Mouse (Mus musculus) MEL (cell line): Measurements from ENCODE around the gene Cltc. TPM values are rescaled to one million over a fixed set of nuclear protein-coding genes. Genes with fewer than 3 reads are reported as not detected.
A peak's percentile ranks its signal among the peaks of the same experiment; 100 is the strongest.
"Not testable (repeated sequence)": the region's sequence is repeated elsewhere in the genome, so short reads cannot be mapped to it uniquely, and the experiment has no call there.

Experiments used
- DNase-seq: peaks from one replicate; pipeline ENCODE4 v3.0.0; 2011; ENCODE audit warnings: low read depth, low spot score
- H3K27ac ChIP-seq: 2 replicates; pipeline ENCODE4 v1.5.1; 2012; ENCODE audit warnings: low read depth, mild to moderate bottlenecking, control low read depth, low read length, moderate library complexity; ENCODE audit not compliant: control insufficient read depth
- H3K27me3 ChIP-seq, 2 experiments: fragments of 150-350 bp in 1 of 2; sonication (generic) in 1 of 2; 2 replicates each; pipeline ENCODE4 v1.6.1; 2012; ENCODE audit warnings: low read length in 2 of 2, mild to moderate bottlenecking in 2 of 2, improper control_type of control experiment in 1 of 2, moderate library complexity in 1 of 2; ENCODE audit not compliant: insufficient read depth in 2 of 2, control insufficient read depth in 1 of 2
- H3K36me3 ChIP-seq, 2 experiments: 2 replicates each; pipeline ENCODE4 v1.6.1; 2012 to 2014; ENCODE audit warnings: low read length in 2 of 2, improper control_type of control experiment in 1 of 2, inconsistent platforms in 1 of 2, mild to moderate bottlenecking in 1 of 2; ENCODE audit not compliant: insufficient read depth in 2 of 2, control insufficient read depth in 1 of 2
- H3K4me1 ChIP-seq, 2 experiments: fragments of 150-350 bp in 1 of 2; sonication (generic) in 1 of 2; 2 replicates each; pipeline ENCODE4 v1.6.1; 2012; ENCODE audit warnings: low read length in 2 of 2, improper control_type of control experiment in 1 of 2, mild to moderate bottlenecking in 1 of 2; ENCODE audit not compliant: insufficient read depth in 2 of 2, control insufficient read depth in 1 of 2
- H3K4me3 ChIP-seq, 2 experiments: fragments of 150-350 bp in 1 of 2; sonication (generic) in 1 of 2; 2 replicates each; pipeline ENCODE4 v1.5.1; 2012; ENCODE audit warnings: low read depth in 2 of 2, low read length in 2 of 2, mild to moderate bottlenecking in 2 of 2, moderate library complexity in 2 of 2, control low read depth in 1 of 2, improper control_type of control experiment in 1 of 2; ENCODE audit not compliant: control insufficient read depth in 1 of 2, insufficient read depth in 1 of 2
- H3K79me2 ChIP-seq: 2 replicates; pipeline ENCODE4 v1.6.1; 2012; ENCODE audit warnings: mild to moderate bottlenecking, low read length, moderate library complexity; ENCODE audit not compliant: control insufficient read depth, poor library complexity, insufficient read depth
- H3K9ac ChIP-seq: 2 replicates; pipeline ENCODE4 v1.6.1; 2012; ENCODE audit warnings: low read depth, mild to moderate bottlenecking, control low read depth, low read length, moderate library complexity; ENCODE audit not compliant: control insufficient read depth, poor library complexity, severe bottlenecking
- H3K9me3 ChIP-seq: fragments of 150-350 bp; sonication (generic); replicated peaks from 2 replicates; pipeline ENCODE4 v1.6.1; 2012; ENCODE audit warnings: mild to moderate bottlenecking, low read length, improper control_type of control experiment, moderate library complexity; ENCODE audit not compliant: insufficient read depth
- BHLHE40 ChIP-seq: IDR thresholded peaks from 2 replicates; pipeline ENCODE4 v1.6.1; 2012; ENCODE audit warnings: low read depth, mild to moderate bottlenecking, inconsistent platforms, low read length, improper control_type of control experiment, borderline replicate concordance
- CHD2 ChIP-seq: IDR thresholded peaks from 2 replicates; pipeline ENCODE4 v1.6.1; 2011; ENCODE audit warnings: low read length, improper control_type of control experiment
- ELF1 ChIP-seq: IDR thresholded peaks from 2 replicates; pipeline ENCODE4 v1.6.1; 2014; ENCODE audit warnings: low read depth, mild to moderate bottlenecking, inconsistent platforms, low read length, improper control_type of control experiment, moderate library complexity
- ETS1 ChIP-seq: IDR thresholded peaks from 2 replicates; pipeline ENCODE4 v1.6.1; 2012; ENCODE audit warnings: low read depth, mild to moderate bottlenecking, inconsistent platforms, low read length, improper control_type of control experiment, moderate library complexity
- GABPA ChIP-seq: IDR thresholded peaks from 2 replicates; pipeline ENCODE4 v1.6.1; 2012; ENCODE audit warnings: low read depth, mild to moderate bottlenecking, inconsistent platforms, low read length, improper control_type of control experiment, moderate library complexity
- GATA1 ChIP-seq: IDR thresholded peaks from 2 replicates; pipeline ENCODE4 v1.6.1; 2011; ENCODE audit warnings: low read depth, low read length, improper control_type of control experiment
- HCFC1 ChIP-seq: IDR thresholded peaks from 2 replicates; pipeline ENCODE4 v1.6.1; 2012; ENCODE audit warnings: low read depth, mild to moderate bottlenecking, inconsistent platforms, low read length, improper control_type of control experiment, moderate library complexity
- JUND ChIP-seq: IDR thresholded peaks from 2 replicates; pipeline ENCODE4 v1.6.1; 2011; ENCODE audit warnings: low read depth, mild to moderate bottlenecking, improper control_type of control experiment, low read length
- KAT2A ChIP-seq: conservative IDR thresholded peaks from 2 replicates; pipeline ENCODE4 v1.6.1; 2012; ENCODE audit warnings: low read depth, low read length, improper control_type of control experiment, inconsistent platforms
- MAFK ChIP-seq: IDR thresholded peaks from 2 replicates; pipeline ENCODE4 v1.6.1; 2011; ENCODE audit warnings: low read depth, mild to moderate bottlenecking, low read length, improper control_type of control experiment, borderline replicate concordance
- MAX ChIP-seq: IDR thresholded peaks from 2 replicates; pipeline ENCODE4 v1.6.1; 2011; ENCODE audit warnings: low read length, improper control_type of control experiment
- MAZ ChIP-seq: IDR thresholded peaks from 2 replicates; pipeline ENCODE4 v1.6.1; 2012; ENCODE audit warnings: low read depth, mild to moderate bottlenecking, inconsistent platforms, low read length, improper control_type of control experiment
- MEF2A ChIP-seq: IDR thresholded peaks from 2 replicates; pipeline ENCODE4 v1.6.1; 2014; ENCODE audit warnings: low read depth, mild to moderate bottlenecking, inconsistent platforms, low read length, improper control_type of control experiment; ENCODE audit not compliant: poor library complexity, insufficient replicate concordance, severe bottlenecking; ENCODE audit errors: extremely low read depth
- MXI1 ChIP-seq: IDR thresholded peaks from 2 replicates; pipeline ENCODE4 v1.6.1; 2011; ENCODE audit warnings: mild to moderate bottlenecking, low read depth, low read length, improper control_type of control experiment
- MYB ChIP-seq: IDR thresholded peaks from 2 replicates; pipeline ENCODE4 v1.6.1; 2011; ENCODE audit warnings: mild to moderate bottlenecking, low read depth, low read length, improper control_type of control experiment
- MYC ChIP-seq: IDR thresholded peaks from 2 replicates; pipeline ENCODE4 v1.6.1; 2011; ENCODE audit warnings: low read depth, mild to moderate bottlenecking, low read length, improper control_type of control experiment, moderate library complexity
- POLR2AphosphoS5 ChIP-seq: IDR thresholded peaks from 2 replicates; pipeline ENCODE4 v1.6.1; 2012; ENCODE audit warnings: low read depth, borderline replicate concordance, mild to moderate bottlenecking, inconsistent platforms, low read length, moderate library complexity, mixed read lengths
- RAD21 ChIP-seq: IDR thresholded peaks from 2 replicates; pipeline ENCODE4 v1.6.1; 2011; ENCODE audit warnings: mild to moderate bottlenecking, low read depth, low read length, improper control_type of control experiment
- SIN3A ChIP-seq: IDR thresholded peaks from 2 replicates; pipeline ENCODE4 v1.6.1; 2012; ENCODE audit warnings: low read length, improper control_type of control experiment, inconsistent platforms
- TCF12 ChIP-seq: IDR thresholded peaks from 2 replicates; pipeline ENCODE4 v1.6.1; 2014; ENCODE audit warnings: low read depth, mild to moderate bottlenecking, inconsistent platforms, low read length, improper control_type of control experiment, moderate library complexity
- USF1 ChIP-seq: IDR thresholded peaks from 2 replicates; pipeline ENCODE4 v1.6.1; 2014; ENCODE audit warnings: low read depth, mild to moderate bottlenecking, inconsistent platforms, low read length, improper control_type of control experiment, moderate library complexity
- USF2 ChIP-seq, 2 experiments: IDR thresholded peaks; 2 replicates each; pipeline ENCODE4 v1.6.1; 2011 to 2012; ENCODE audit warnings: improper control_type of control experiment in 2 of 2, low read length in 2 of 2, borderline replicate concordance in 1 of 2, inconsistent platforms in 1 of 2, low read depth in 1 of 2, mild to moderate bottlenecking in 1 of 2; ENCODE audit not compliant: insufficient read depth in 1 of 2
- ZKSCAN1 ChIP-seq: IDR thresholded peaks from 2 replicates; pipeline ENCODE4 v1.6.1; 2012; ENCODE audit warnings: low read depth, mild to moderate bottlenecking, inconsistent platforms, low read length, improper control_type of control experiment, moderate library complexity
- ZNF384 ChIP-seq: IDR thresholded peaks from 2 replicates; pipeline ENCODE4 v1.6.1; 2012; ENCODE audit warnings: low read depth, mild to moderate bottlenecking, inconsistent platforms, low read length, improper control_type of control experiment
- polyA plus RNA-seq, 2 experiments: library from polyadenylated mRNA; stranded (reverse) in 1 of 2; unstranded in 1 of 2; fragments of >175 nt in 1 of 2; fragments of >200 nt in 1 of 2; gene quantifications; 2 replicates each; pipeline versions ENCODE4 v1.2.1 to v1.2.4; 2012; ENCODE audit warnings: low replicate concordance in 2 of 2, low read depth in 1 of 2; ENCODE audit not compliant: insufficient read length in 2 of 2, insufficient read depth in 1 of 2, missing spikeins in 1 of 2
- total RNA-seq: library from RNA; depleted of rRNA; stranded (reverse); fragments of 300-350 nt; gene quantifications from 2 replicates; pipeline ENCODE4 v1.2.3, GENCODE M21; 2012

The Cltc gene
- total and polyA plus RNA-seq, 3 experiments, result 149 to 300 (median 205) TPM

DNA sequence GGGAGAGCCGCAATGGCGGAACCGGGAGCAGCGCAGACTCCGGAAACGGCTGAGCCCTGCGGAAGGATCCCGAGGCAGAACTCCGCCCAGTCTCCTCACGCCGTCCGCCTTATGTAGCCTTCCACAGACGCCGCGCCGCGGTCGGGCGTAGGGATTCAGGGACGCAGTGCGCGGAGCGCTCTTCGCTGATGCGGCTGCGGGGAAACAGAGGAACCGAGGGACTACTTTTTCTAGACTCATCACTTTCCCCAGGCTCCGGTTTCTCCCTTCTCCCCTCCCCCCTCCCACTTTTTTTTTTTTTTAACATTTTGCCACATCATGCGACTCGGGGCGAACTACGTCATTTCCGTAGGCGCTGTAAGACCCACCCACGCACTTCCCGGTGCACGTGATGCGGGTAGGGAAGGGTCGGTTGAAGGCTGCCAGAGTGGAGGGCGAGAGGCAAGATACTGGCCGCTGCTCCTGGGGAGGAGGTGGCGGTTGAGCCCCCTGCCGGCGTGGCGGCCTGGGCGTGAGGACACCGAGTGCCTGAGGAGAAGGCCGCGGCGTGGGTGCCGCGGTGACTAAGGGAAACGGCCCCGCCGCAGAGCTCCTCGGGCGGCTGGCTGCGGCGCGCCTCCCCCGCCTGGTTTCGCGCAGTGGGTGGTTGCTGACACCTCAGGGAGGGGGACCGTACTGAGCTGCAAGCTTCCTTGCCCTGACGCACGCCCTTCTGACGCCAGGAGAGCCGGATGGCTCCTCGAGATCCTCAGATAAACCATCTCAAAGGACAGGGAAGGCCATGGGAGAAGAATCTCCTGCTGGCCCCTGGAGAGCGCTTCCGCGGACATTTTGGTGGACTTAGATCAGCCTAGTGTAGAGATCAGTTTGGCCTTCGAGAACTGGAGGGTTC is at the start of gene Cltc (continued):
- peak; percentile 100 for TF ChIP-seq ZNF384
- TF ChIP-seq MYB, result peak; percentile 54; the same call in 1 of the 2 replicates
- peak; percentile 100 for TF ChIP-seq KAT2A
- TF ChIP-seq USF1, result peak; percentile 97
- TF ChIP-seq HCFC1, result peak; percentile 89
- TF ChIP-seq MXI1, result peak; percentile 94

DNA sequence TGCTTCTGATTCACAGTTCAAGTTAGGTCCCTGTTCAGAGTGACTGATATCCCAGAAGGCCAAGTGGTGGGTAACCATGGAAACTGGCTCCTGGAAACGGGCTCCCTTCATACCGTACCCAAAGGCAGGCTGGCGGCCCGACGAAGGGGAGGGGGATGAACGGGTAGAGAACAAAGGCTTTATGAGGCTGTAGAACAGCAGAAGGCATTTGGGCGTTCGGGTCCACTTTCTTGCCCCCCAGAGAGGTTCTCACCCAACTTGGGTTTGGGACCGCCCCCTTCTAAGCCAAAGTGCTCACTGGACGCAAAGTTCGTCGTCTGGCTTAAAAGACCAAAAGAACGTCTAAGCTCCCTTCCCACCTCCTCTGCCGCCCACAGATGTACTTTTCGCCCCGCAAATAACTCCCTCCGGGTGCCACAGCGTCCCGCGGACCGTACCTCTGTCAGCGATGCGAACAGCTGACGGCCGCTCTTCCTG is 49.7 kb upstream of the Cltc start:
- Histone ChIP-seq H3K36me3 (peaks cover 0 to 14% of the 10 kb centered on the region in 2 experiments; a peak in 3 of 4 replicates), H3K79me2 (peaks cover 2% of the 10 kb centered on the region; the same call in 1 of the 2 replicates), H3K4me1 (peaks cover 2 to 10% of the 10 kb centered on the region in 2 experiments; a peak in 2 of 4 replicates), H3K27ac (no peak overlapping the region), H3K9ac (peak overlapping the region; percentile 68), H3K4me3 (peak overlapping the region; percentile 96 to 98), H3K9me3 (no peaks in the 10 kb centered on the region), H3K27me3 (peaks cover 3 to 4% of the 10 kb centered on the region in 2 experiments; a peak in 3 of 4 replicates)
- DNase-seq, result peak; percentile 83
- TF ChIP-seq SIN3A (no peak), POLR2AphosphoS5 (no peak), USF1 (no peak), MAX (no peak), GATA1 (no peak), BHLHE40 (no peak)

DNA sequence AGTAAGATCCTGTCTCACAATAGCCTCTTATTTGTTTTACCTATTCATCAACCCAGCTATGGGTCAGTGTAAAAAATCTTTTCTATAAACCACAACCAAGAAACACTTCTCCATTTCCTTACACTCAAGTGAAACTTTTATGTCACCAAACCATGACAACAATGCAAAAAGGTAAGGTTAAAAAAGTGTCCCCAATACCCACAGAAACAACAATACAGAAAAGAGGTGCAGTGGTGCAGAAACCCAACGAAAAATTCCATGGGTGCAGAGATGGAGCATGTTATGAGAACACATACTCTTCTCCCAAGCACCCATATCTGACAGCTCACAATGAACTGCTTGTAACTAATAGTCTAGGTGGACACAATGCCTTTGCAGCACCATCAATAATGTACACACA is 36.8 kb upstream of the Cltc start:
- Histone ChIP-seq H3K27me3 (no peaks in the 10 kb centered on the region), H3K36me3 (peaks cover 0 to 1% of the 10 kb centered on the region in 2 experiments; a peak in 1 of 4 replicates), H3K79me2 (no peaks in the 10 kb centered on the region)

DNA sequence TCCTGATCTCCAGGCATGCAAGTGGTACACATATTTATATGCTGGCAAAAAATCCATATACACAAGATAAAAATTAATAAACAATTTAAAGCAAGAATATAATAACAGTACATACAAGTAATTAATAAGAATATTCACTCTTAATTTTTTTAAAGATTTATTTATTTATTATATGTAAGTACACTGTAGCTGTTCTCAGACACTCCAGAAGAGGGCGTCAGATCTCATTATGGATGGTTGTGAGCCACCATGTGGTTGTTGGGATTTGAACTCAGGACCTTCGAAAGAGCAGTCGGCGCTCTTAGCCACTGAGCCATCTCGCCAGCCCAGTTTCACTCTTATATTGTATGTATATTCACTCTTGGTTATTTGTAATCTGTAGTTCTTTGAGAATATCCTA is 30.1 kb upstream of the Cltc start:
- not testable (repeated sequence) for H3K4me3 ChIP-seq, H3K27ac ChIP-seq, H3K9ac ChIP-seq, H3K9me3 ChIP-seq, DNase-seq, H3K4me1 ChIP-seq, H3K27me3 ChIP-seq, H3K79me2 ChIP-seq
- peaks cover 0 to 25% of the 10 kb centered on the region in 2 experiments; a peak in 2 of 4 replicates for H3K36me3 ChIP-seq

More for the DNA sequence above, 36.8 kb upstream of the Cltc start:
- no peak for TF ChIP-seq POLR2AphosphoS5
- no peak for TF ChIP-seq MYC
- no peak for TF ChIP-seq ELF1
- TF ChIP-seq TCF12, result no peak
- no peak for TF ChIP-seq USF1
- no peak for TF ChIP-seq GABPA
- no peak for TF ChIP-seq USF2 (IDR thresholded peaks at IDR 0.05; ENCODE audit: borderline replicate concordance in 1 of 2, insufficient read depth in 1 of 2, low read depth in 1 of 2, low read length in 2 of 2)
- no peak for TF ChIP-seq RAD21
- TF ChIP-seq CHD2, result no peak
- no peak for TF ChIP-seq MAX
- no peak for TF ChIP-seq JUND
- TF ChIP-seq MAZ, result no peak
- no peak for TF ChIP-seq MEF2A
- TF ChIP-seq MAFK, result no peak
- no peak for TF ChIP-seq ETS1
- TF ChIP-seq MXI1, result no peak
- no peak for TF ChIP-seq KAT2A
- no peak for TF ChIP-seq ZKSCAN1
- Histone ChIP-seq H3K9ac (no peak overlapping the region), H3K27ac (no peak overlapping the region), H3K4me3 (no peak overlapping the region), H3K4me1 (no peaks in the 10 kb centered on the region), H3K9me3 (no peaks in the 10 kb centered on the region)
- DNase-seq, result no peak
